Mouse (Mus musculus): ENCODE measurements around the gene Zfp367. TPM values are rescaled to one million over a fixed set of nuclear protein-coding genes. Genes with fewer than 3 reads are reported as not detected.
A peak's percentile ranks its signal among the peaks of the same experiment; 100 is the strongest.

The Zfp367 gene
- polyA plus RNA-seq, 1 experiment from 2014 or later: 12.6 TPM

- Histone ChIP-seq H3K27me3 (ENCODE audit: low read depth, poor library complexity, severe bottlenecking) (no peaks in the 10 kb centered on the region), H3K4me1 (peaks cover 24% of the 10 kb centered on the region), H3K4me3 (no peak overlapping the region), H3K9me3 (replicated peaks) (no peaks in the 10 kb centered on the region), H3K36me3 (no peaks in the 10 kb centered on the region), H3K27ac (no peak overlapping the region; the same call in 1 of the 2 replicates)
- no peak for DNase-seq (ENCODE audit: low spot score)
- WGBS: 79% methylated on average over 3 of the region's 3 CpGs
Observed at GRCm38 (mm10) chr13:64107105-64107504, 45.9 kb downstream of the Zfp367 start.

DNA sequence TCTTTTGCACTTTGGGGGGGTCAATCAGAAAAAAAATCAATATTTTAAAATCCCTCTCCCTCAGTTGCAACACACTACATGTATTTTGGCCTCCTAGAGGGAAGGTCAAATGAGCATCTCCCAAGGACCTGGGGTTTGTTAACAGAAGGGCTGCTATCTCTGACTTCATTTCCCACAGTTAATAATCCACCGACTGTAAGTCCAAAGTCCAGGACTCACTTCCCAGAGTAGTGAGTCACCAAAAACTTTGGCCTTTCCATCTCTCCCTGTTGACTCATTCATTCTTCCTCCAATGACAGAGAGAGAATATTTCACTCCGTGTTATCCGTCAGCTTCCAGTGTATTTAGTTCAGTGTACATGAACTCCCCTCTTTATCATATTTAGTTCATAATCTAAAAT, 47.3 kb downstream of the Zfp367 start:
- H3K4me1 ChIP-seq: peaks cover 24% of the 10 kb centered on the region
- WGBS: 96% methylated on average over 3 of the region's 3 CpGs
- H3K4me3 ChIP-seq: no peak overlapping the region
- H3K27ac ChIP-seq: no peak overlapping the region
- no peaks in the 10 kb centered on the region for H3K9me3 ChIP-seq (replicated peaks)
- H3K36me3 ChIP-seq: no peaks in the 10 kb centered on the region
- no peak for DNase-seq (ENCODE audit: low spot score)
- H3K27me3 ChIP-seq (ENCODE audit: low read depth, poor library complexity, severe bottlenecking): no peaks in the 10 kb centered on the region

DNA sequence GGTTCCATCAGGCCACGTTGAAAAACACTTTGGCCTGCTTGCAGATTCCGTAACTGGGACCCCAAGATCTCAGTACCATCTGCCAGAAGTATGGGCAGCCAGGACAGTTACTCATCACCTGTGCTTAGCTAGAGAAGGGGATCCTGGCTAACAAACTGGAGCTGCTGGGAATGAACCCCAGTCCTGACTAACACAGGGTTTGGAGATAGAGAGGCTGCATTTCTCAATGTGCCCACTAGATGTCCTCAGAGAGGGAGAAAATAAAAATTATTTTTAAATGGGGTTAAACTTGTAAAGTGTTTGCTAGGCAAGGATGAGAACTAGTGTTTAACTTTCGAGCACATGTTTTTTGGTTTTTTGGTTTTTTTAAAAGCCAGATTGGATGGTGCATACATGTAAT, 52.8 kb downstream of the Zfp367 start:
- DNase-seq (ENCODE audit: low spot score): no peak
- Histone ChIP-seq H3K36me3 (no peaks in the 10 kb centered on the region), H3K4me3 (no peak overlapping the region), H3K4me1 (no peaks in the 10 kb centered on the region), H3K9me3 (replicated peaks) (no peaks in the 10 kb centered on the region), H3K27me3 (ENCODE audit: low read depth, poor library complexity, severe bottlenecking) (no peaks in the 10 kb centered on the region), H3K27ac (no peak overlapping the region)
- WGBS: 69% methylated on average over 3 of the region's 3 CpGs

DNA sequence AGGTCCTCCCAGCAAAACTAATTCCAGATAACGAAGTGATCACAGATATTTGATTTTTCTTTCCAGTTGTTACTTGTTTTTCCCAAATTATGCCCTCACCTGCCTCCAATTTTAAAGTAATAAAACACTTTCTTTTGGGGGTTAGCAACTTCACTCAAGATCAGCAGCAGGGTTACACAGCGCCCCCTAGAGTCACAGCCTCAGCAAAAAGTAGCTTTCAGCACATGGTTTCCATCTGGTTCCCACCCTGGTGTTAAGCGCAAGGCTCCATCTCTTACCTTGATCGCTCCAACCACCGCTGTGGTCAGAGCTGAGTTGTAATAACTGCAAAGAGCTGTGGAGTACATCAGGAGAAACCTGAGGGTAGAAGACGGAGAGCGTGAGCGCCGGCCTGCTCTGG, 54.0 kb downstream of the Zfp367 start:
- Histone ChIP-seq H3K4me1 (no peaks in the 10 kb centered on the region), H3K9me3 (replicated peaks) (no peaks in the 10 kb centered on the region), H3K27ac (no peak overlapping the region), H3K4me3 (no peak overlapping the region), H3K36me3 (no peaks in the 10 kb centered on the region), H3K27me3 (ENCODE audit: low read depth, poor library complexity, severe bottlenecking) (no peaks in the 10 kb centered on the region)
- no peak for DNase-seq (ENCODE audit: low spot score)
- 75% methylated on average over 9 of the region's 9 CpGs for WGBS

GRCm38 (mm10) chr13:64093341-64093740, 59.7 kb downstream of the Zfp367 start:
- no peak overlapping the region for H3K4me3 ChIP-seq
- H3K27ac ChIP-seq: no peak overlapping the region
- 10% methylated on average over 1 of the region's 1 CpGs for WGBS

DNA sequence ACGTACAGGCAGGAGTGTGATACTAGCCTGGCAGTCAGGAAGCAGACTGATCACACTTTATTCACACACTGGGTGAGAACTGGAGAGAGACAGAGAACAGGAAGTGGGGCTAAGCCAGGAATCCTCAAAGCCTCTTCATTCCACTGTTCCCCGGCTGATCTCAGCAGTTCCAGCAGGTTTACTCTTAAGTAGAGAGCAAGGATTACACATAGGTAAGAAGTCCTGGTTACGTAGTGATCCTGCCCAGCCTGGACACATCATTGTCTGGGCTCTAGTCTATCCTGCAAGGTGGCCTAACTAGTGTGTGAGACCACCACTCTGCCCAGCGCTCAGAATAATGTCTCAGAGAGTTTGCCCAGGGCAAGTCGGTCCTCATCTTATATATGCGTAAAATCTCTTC, 60.2 kb downstream of the Zfp367 start:
- H3K27me3 ChIP-seq (ENCODE audit: low read depth, poor library complexity, severe bottlenecking): no peaks in the 10 kb centered on the region
- peaks cover 8% of the 10 kb centered on the region; the same call in 1 of the 2 replicates for H3K4me1 ChIP-seq
- H3K36me3 ChIP-seq: no peaks in the 10 kb centered on the region
- no peaks in the 10 kb centered on the region for H3K9me3 ChIP-seq (replicated peaks)
- H3K4me3 ChIP-seq: no peak overlapping the region
- DNase-seq (ENCODE audit: low spot score): no peak
- H3K27ac ChIP-seq: no peak overlapping the region
- WGBS: 73% methylated on average over 6 of the region's 6 CpGs

More at GRCm38 (mm10) chr13:64093341-64093740, 59.7 kb downstream of the Zfp367 start:
- Histone ChIP-seq H3K4me1 (peaks cover 8% of the 10 kb centered on the region; the same call in 1 of the 2 replicates), H3K27me3 (ENCODE audit: low read depth, poor library complexity, severe bottlenecking) (no peaks in the 10 kb centered on the region), H3K9me3 (replicated peaks) (no peaks in the 10 kb centered on the region), H3K36me3 (no peaks in the 10 kb centered on the region)
- peak; percentile 85 for DNase-seq (ENCODE audit: low spot score)

DNA sequence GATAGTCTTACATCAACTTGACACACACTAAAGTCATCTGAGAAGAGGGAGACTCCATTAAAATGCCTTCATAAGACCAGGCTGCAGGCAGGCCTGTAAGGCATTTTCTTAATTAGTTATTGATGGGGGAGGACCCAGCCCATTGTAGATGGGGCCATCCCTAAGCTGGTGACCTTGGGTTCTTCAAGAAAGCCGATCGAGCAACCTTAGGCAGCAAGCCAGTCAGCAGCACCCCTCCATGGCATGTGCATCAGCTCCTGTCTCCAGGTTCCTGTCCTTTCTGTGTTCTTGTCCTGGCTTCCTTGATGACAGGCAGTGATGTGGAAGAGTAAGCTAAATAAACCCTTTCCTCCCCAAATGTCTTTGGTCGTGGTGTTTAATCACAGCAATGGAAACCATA, 60.9 kb downstream of the Zfp367 start:
- no peak for DNase-seq (ENCODE audit: low spot score)
- Histone ChIP-seq H3K27me3 (ENCODE audit: low read depth, poor library complexity, severe bottlenecking) (no peaks in the 10 kb centered on the region), H3K4me1 (peaks cover 8% of the 10 kb centered on the region; the same call in 1 of the 2 replicates), H3K9me3 (replicated peaks) (no peaks in the 10 kb centered on the region), H3K27ac (no peak overlapping the region), H3K36me3 (no peaks in the 10 kb centered on the region), H3K4me3 (no peak overlapping the region)
- WGBS: 47% methylated on average over 3 of the region's 3 CpGs

- H3K9me3 ChIP-seq (replicated peaks): no peaks in the 10 kb centered on the region
- DNase-seq (ENCODE audit: low spot score): no peak
- no peaks in the 10 kb centered on the region for H3K27me3 ChIP-seq (ENCODE audit: low read depth, poor library complexity, severe bottlenecking)
- no peaks in the 10 kb centered on the region for H3K36me3 ChIP-seq
- H3K4me1 ChIP-seq: peaks cover 8% of the 10 kb centered on the region; the same call in 1 of the 2 replicates
- 78% methylated on average over 7 of the region's 7 CpGs for WGBS
- H3K27ac ChIP-seq: no peak overlapping the region
- no peak overlapping the region for H3K4me3 ChIP-seq
Observed at GRCm38 (mm10) chr13:64091006-64091405, 62.0 kb downstream of the Zfp367 start.

DNA sequence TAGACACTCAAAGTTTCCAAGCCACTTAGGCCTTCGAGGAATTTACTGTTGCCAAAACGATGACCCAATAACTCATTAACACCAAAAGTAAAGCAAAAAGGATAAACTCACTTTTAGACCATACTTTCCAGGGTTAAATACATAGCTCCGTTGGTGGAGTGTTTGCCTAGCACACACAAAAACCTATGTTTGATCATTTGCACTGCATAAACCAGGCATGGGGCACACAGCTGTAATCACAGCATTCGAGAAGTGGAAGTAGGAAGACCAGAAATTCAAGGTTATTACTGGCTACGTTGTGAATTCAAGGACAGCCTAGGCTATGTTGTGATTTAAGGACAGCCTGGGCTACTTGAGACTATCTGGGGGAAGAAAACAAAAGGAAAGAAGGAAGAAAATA, 62.7 kb downstream of the Zfp367 start:
- H3K4me3 ChIP-seq: no peak overlapping the region
- H3K4me1 ChIP-seq: peaks cover 8% of the 10 kb centered on the region; the same call in 1 of the 2 replicates
- WGBS: 88% methylated on average over 5 of the region's 5 CpGs
- no peaks in the 10 kb centered on the region for H3K9me3 ChIP-seq (replicated peaks)
- no peaks in the 10 kb centered on the region for H3K27me3 ChIP-seq (ENCODE audit: low read depth, poor library complexity, severe bottlenecking)
- H3K27ac ChIP-seq: no peak overlapping the region
- no peak for DNase-seq (ENCODE audit: low spot score)
- no peaks in the 10 kb centered on the region for H3K36me3 ChIP-seq

DNA sequence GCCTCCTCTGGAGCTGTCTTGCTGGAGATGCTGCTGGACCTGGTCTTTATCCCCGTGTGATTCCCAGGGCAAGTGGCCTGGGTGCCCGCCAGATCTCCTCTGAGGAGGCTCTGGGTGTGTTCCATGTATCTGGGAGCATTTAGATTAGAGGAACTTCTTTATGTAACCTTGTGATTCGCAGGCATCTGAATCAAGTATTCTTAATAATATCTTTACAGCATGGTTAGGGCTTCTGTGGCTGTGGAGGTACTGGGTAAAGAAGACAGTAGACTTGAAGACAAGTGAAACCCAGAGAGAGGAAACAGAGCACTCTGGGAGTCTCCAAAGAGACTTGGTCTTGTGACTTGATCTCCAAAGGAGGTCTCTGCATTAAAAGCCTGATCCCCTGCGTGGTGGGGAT, 63.9 kb downstream of the Zfp367 start, which contains the start of gene Hsd17b3:
Gene Hsd17b3 (minus strand): TSS at position 101 of the 400 bp plus-strand sequence.
- DNase-seq (ENCODE audit: low spot score): no peak
- Histone ChIP-seq H3K27me3 (ENCODE audit: low read depth, poor library complexity, severe bottlenecking) (no peaks in the 10 kb centered on the region), H3K36me3 (no peaks in the 10 kb centered on the region), H3K4me3 (no peak within 1 kb of the TSS), H3K9me3 (replicated peaks) (no peaks in the 10 kb centered on the region), H3K27ac (no peak within 1 kb of the TSS), H3K4me1 (peaks cover 8% of the 10 kb centered on the region; the same call in 1 of the 2 replicates)
- 79% methylated on average over 4 of the region's 4 CpGs for WGBS

GRCm38 (mm10) chr13:64088057-64088456, 64.9 kb downstream of the Zfp367 start:
- H3K4me3 ChIP-seq: no peak overlapping the region
- H3K27ac ChIP-seq: no peak overlapping the region
- no peak for DNase-seq (ENCODE audit: low spot score)
- H3K4me1 ChIP-seq: peaks cover 8% of the 10 kb centered on the region; the same call in 1 of the 2 replicates
- 88% methylated on average over 7 of the region's 7 CpGs for WGBS
- no peaks in the 10 kb centered on the region for H3K36me3 ChIP-seq
- H3K9me3 ChIP-seq (replicated peaks): no peaks in the 10 kb centered on the region
- H3K27me3 ChIP-seq (ENCODE audit: low read depth, poor library complexity, severe bottlenecking): no peaks in the 10 kb centered on the region

DNA sequence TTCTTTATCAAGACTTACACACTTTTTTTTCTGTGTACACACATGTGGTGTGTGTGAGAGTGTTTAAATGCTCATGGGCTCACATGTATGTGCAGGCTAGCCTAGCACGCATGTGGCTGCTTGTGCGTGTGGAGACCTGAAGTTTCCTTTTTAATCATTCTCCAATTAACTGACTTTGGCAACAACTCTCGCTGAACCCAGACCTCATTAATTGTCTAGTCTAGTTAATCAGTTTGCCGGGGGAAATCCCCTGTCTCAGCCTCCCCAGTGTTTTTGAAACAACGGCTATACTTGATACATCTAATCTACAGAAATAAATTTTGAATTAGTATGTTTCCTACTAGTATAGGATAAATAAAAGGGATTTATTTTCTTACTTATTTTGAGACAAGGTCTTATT, 67.0 kb downstream of the Zfp367 start:
- no peak for DNase-seq (ENCODE audit: low spot score)
- 89% methylated on average over 5 of the region's 5 CpGs for WGBS

GRCm38 (mm10) chr13:64083331-64083730, 69.7 kb downstream of the Zfp367 start:
- no peak for DNase-seq (ENCODE audit: low spot score)
- WGBS: 82% methylated on average over 3 of the region's 3 CpGs
- Histone ChIP-seq H3K27ac (no peak overlapping the region), H3K9me3 (replicated peaks) (no peaks in the 10 kb centered on the region), H3K4me3 (no peak overlapping the region), H3K27me3 (ENCODE audit: low read depth, poor library complexity, severe bottlenecking) (peaks cover 3% of the 10 kb centered on the region; the same call in 1 of the 2 replicates), H3K4me1 (peaks cover 11% of the 10 kb centered on the region), H3K36me3 (no peaks in the 10 kb centered on the region)

More for the DNA sequence above, 67.0 kb downstream of the Zfp367 start:
- no peaks in the 10 kb centered on the region for H3K36me3 ChIP-seq
- H3K27ac ChIP-seq: no peak overlapping the region
- peaks cover 3% of the 10 kb centered on the region; the same call in 1 of the 2 replicates for H3K27me3 ChIP-seq (ENCODE audit: low read depth, poor library complexity, severe bottlenecking)
- peaks cover 11% of the 10 kb centered on the region for H3K4me1 ChIP-seq
- H3K9me3 ChIP-seq (replicated peaks): no peaks in the 10 kb centered on the region
- no peak overlapping the region for H3K4me3 ChIP-seq

Measured in limb, embryonic 10.5 days (tissue).